Mouse (Mus musculus) megakaryocyte-erythroid progenitor cell, adult 5-6 weeks (primary cell): ENCODE measurements around the gene Klk5. TPM values are rescaled to one million over a fixed set of nuclear protein-coding genes. Genes with fewer than 3 reads are reported as not detected.

Experiments
- ATAC-seq: replicated peaks from 2 replicates; pipeline ENCODE4 v1.8.0; 2016; ENCODE audit warnings: mild to moderate bottlenecking, inconsistent platforms; ENCODE audit not compliant: severe bottlenecking, poor library complexity, low FRiP score, low TSS enrichment
- total RNA-seq, 2 experiments: library from RNA; stranded (forward) in 1 of 2; stranded (reverse) in 1 of 2; fragments of 200-1000, 215-1000 nt in 1 of 2; fragments of >200 nt in 1 of 2; fragmentation: Nextera tagmentation in 1 of 2; gene quantifications; 2 replicates each; pipeline ENCODE4 v1.2.3; 2014 to 2017

Klk5 gene
- total RNA-seq, 2 experiments from 2014 or later = not detected

- no peak for ATAC-seq
Observed at GRCm38 (mm10) chr7:43873674-43874073, 31.9 kb downstream of the Klk5 start.

DNA sequence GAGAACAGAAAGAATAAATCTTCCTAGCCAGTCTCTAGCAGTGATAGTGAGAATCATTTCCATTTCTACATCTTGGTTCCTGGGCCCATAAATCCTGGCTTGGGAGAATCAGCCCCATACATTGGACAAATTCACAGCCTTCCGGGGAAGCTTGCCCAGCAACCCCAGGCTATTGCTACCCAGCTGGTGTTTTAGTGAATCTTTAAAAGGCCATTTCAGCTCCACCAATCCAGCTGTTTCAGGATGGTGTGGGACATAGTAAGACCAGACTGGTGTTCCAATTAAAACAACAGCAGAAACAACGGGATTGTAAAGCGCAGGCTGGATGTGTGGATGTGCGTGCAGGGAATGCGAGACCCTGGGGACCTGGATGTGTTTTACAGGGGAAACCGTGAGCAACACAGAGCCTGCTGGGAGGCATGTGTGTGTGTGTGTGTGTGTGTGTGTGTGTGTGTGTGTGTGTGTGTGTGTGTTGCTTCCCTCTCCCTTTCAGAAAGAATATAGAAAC is 33.2 kb downstream of the Klk5 start:
- ATAC-seq = no peak

GRCm38 (mm10) chr7:43876444-43876843 is 34.7 kb downstream of the Klk5 start:
- no peak for ATAC-seq

- ATAC-seq = no peak
Observed at GRCm38 (mm10) chr7:43878281-43878680, 36.5 kb downstream of the Klk5 start.

DNA sequence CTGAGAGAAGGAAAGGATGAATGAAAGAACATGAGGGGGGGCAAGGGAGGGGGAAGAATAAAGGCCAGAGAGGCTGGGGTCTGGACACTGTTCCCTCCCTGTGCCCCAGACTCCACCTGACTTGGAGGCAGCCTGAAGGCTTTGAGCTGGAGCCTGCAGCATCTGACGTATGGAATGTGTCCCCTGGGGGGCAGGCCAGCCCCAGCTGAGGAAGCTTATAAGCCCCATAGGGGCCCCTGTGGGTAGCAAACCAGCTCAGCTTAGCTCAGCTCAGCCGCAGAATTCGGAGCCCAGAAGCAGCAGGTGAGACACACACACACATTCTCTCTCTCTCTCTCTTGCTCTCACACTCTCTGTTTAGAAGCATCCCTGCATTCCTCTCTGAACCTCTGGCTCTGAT is 39.1 kb downstream of the Klk5 start, which contains the start of gene Klk4:
Gene Klk4, plus strand, starts transcription at position 249 of the 400 bp plus-strand sequence.
- no peak for ATAC-seq

DNA sequence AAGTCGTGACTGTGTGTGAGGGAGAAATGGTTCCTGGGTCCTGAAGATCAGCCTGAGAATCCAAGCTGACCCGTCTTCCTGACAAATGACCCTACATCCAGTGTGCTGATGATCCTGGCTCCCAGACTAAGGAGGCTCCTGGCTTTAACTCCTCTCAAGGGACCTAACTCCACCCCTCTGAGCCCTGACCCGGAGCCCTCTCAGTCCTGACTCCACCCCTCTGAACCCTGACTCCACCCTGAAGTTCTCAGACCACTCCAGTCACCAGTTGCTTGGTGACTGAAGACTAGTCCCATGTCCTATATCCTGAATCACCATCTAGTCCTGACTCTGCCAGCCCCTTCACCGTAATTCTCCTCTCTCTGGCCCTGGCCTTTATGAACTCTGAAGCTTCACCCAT is 40.6 kb downstream of the Klk5 start:
- ATAC-seq = no peak

DNA sequence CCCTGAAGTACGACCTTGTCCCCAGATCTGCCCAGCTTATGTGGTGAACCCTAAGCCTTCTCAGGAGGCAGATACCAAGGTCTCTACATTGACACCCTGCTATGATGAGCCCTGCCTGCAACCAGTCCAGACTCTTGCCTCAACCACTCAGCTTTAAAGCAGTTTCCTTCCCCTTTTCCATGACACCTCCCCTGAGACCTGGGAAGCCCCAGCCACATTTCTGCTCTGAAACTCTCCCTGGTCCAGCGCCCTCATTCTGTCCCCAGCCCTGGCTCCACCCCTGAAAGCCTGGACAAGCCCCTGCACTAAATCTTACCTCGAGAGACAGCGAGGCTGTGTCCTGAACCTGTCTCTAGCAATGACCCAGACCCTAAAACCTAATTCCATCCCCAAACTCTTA is 41.0 kb downstream of the Klk5 start:
- no peak for ATAC-seq

GRCm38 (mm10) chr7:43883547-43883946 is 41.8 kb downstream of the Klk5 start:
- 0 out of 2 replicates have a peak, but pooled peaks have one; percentile 65 for ATAC-seq

DNA sequence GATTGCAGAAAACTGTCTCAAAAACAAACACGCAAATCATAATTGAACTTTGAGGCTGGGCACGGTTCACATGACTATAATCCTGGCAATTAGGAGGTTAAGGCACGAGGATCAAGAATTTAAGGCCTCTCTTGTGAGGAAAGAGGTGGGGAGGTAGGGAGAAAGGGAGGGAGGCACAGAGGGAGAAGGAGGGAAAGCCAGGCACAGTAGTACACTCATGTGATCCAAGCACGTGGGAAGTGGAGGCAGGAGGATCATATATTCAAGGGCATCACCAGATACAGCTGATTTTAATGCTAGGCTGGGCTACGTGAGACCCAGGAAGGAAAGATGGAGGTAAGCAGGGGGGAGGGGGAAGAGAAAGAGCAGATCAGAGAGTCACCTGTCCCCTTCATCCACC is 49.6 kb downstream of the Klk5 start:
- ATAC-seq = no peak

DNA sequence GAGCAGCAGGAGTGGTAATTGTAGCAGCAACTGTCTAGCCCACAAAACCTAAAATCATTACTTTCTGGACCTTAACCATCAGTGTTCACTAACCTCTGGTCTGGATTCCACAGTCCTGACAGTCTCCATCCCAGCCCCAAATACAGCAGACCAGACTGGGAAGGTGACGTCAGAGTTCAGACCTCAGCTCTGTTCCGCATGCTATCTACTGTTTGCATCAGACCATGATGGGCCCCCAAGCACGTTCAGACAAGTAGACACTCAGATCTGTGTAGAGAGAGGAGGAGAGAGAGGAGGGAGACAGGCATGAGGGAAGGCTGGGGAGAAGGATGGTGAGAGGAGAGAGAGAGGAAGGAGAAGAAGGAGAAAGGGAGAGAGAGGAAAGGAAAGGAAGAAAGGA is 50.0 kb downstream of the Klk5 start:
- ATAC-seq = no peak

GRCm38 (mm10) chr7:43894836-43895235 is 53.1 kb downstream of the Klk5 start:
- ATAC-seq = peak; percentile 81

Other genes with a start within 250 kb of the Klk5 start
- not detected in 2 replicates for gene Zfp819, start 234.8 kb upstream of the Klk5 start, total RNA-seq (2014; fragmentation: Nextera tagmentation)
- not detected in 2 replicates for gene Zfp819, start 234.8 kb upstream of the Klk5 start, total RNA-seq (2017)
- not detected in 2 replicates for gene Ceacam18, start 207.3 kb upstream of the Klk5 start, total RNA-seq (2014; fragmentation: Nextera tagmentation)
- not detected in 2 replicates for gene Ceacam18, start 207.3 kb upstream of the Klk5 start, total RNA-seq (2017)
- gene Siglece, start 181.8 kb upstream of the Klk5 start, total RNA-seq (2014; fragmentation: Nextera tagmentation) = 0.84 TPM in 1 of 2 replicates, not detected in the other
- gene Siglece, start 181.8 kb upstream of the Klk5 start, total RNA-seq (2017) = 2.2 TPM in 1 of 2 replicates, not detected in the other
- gene Ctu1, start 170.0 kb upstream of the Klk5 start, total RNA-seq (2014; fragmentation: Nextera tagmentation) = 8.6 and 13.2 TPM in 2 replicates
- 5.3 and 8.8 TPM in 2 replicates for gene Ctu1, start 170.0 kb upstream of the Klk5 start, total RNA-seq (2017)
- not detected in 2 replicates for gene Klk14, start 151.6 kb upstream of the Klk5 start, total RNA-seq (2014; fragmentation: Nextera tagmentation)
- gene Klk14, start 151.6 kb upstream of the Klk5 start, total RNA-seq (2017) = not detected in 2 replicates
- not detected in 2 replicates for gene Klk13, start 129.4 kb upstream of the Klk5 start, total RNA-seq (2014; fragmentation: Nextera tagmentation)
- not detected in 2 replicates for gene Klk13, start 129.4 kb upstream of the Klk5 start, total RNA-seq (2017)
- gene Klk12, start 73.1 kb upstream of the Klk5 start, total RNA-seq (2014; fragmentation: Nextera tagmentation) = not detected in 2 replicates
- gene Klk12, start 73.1 kb upstream of the Klk5 start, total RNA-seq (2017) = not detected in 2 replicates
- not detected in 2 replicates for gene Klk11, start 67.4 kb upstream of the Klk5 start, total RNA-seq (2014; fragmentation: Nextera tagmentation)
- not detected in 2 replicates for gene Klk11, start 67.4 kb upstream of the Klk5 start, total RNA-seq (2017)
- gene Klk10, start 60.9 kb upstream of the Klk5 start, total RNA-seq (2014; fragmentation: Nextera tagmentation) = not detected in 2 replicates
- not detected in 2 replicates for gene Klk10, start 60.9 kb upstream of the Klk5 start, total RNA-seq (2017)
- not detected in 2 replicates for gene Klk9, start 50.1 kb upstream of the Klk5 start, total RNA-seq (2014; fragmentation: Nextera tagmentation)
- not detected in 2 replicates for gene Klk9, start 50.1 kb upstream of the Klk5 start, total RNA-seq (2017)
- gene Klk8, start 44.4 kb upstream of the Klk5 start, total RNA-seq (2014; fragmentation: Nextera tagmentation) = 4.7 and 9.3 TPM in 2 replicates
- gene Klk8, start 44.4 kb upstream of the Klk5 start, total RNA-seq (2017) = 2.4 and 6.9 TPM in 2 replicates
- not detected in 2 replicates for gene Klk7, start 30.7 kb upstream of the Klk5 start, total RNA-seq (2014; fragmentation: Nextera tagmentation)
- gene Klk7, start 30.7 kb upstream of the Klk5 start, total RNA-seq (2017) = not detected in 2 replicates
- not detected in 2 replicates for gene Klk6, start 17.5 kb upstream of the Klk5 start, total RNA-seq (2014; fragmentation: Nextera tagmentation)
- gene Klk6, start 17.5 kb upstream of the Klk5 start, total RNA-seq (2017) = not detected in 2 replicates
- gene Klk4, start 39.2 kb downstream of the Klk5 start, total RNA-seq (2014; fragmentation: Nextera tagmentation) = not detected in 2 replicates
- not detected in 2 replicates for gene Klk4, start 39.2 kb downstream of the Klk5 start, total RNA-seq (2017)
- not detected in 2 replicates for gene Klk15, start 91.8 kb downstream of the Klk5 start, total RNA-seq (2014; fragmentation: Nextera tagmentation)
- not detected in 2 replicates for gene Klk15, start 91.8 kb downstream of the Klk5 start, total RNA-seq (2017)
- not detected in 2 replicates for gene Klk1b8, start 108.7 kb downstream of the Klk5 start, total RNA-seq (2014; fragmentation: Nextera tagmentation)
- not detected in 2 replicates for gene Klk1b8, start 108.7 kb downstream of the Klk5 start, total RNA-seq (2017)
- gene Klk1b1, start 124.8 kb downstream of the Klk5 start, total RNA-seq (2014; fragmentation: Nextera tagmentation) = not detected in 2 replicates
- gene Klk1b1, start 124.8 kb downstream of the Klk5 start, total RNA-seq (2017) = not detected in 2 replicates
- not detected in 2 replicates for gene Klk1b9, start 134.1 kb downstream of the Klk5 start, total RNA-seq (2014; fragmentation: Nextera tagmentation)
- gene Klk1b9, start 134.1 kb downstream of the Klk5 start, total RNA-seq (2017) = not detected in 2 replicates
- gene Klk1b11, start 153.9 kb downstream of the Klk5 start, total RNA-seq (2014; fragmentation: Nextera tagmentation) = not detected in 2 replicates
- not detected in 2 replicates for gene Klk1b11, start 153.9 kb downstream of the Klk5 start, total RNA-seq (2017)
- gene Klk1b26, start 170.2 kb downstream of the Klk5 start, total RNA-seq (2014; fragmentation: Nextera tagmentation) = not detected in 2 replicates
- gene Klk1b26, start 170.2 kb downstream of the Klk5 start, total RNA-seq (2017) = not detected in 2 replicates
- gene Klk1b27, start 210.3 kb downstream of the Klk5 start, total RNA-seq (2014; fragmentation: Nextera tagmentation) = not detected in 2 replicates
- gene Klk1b27, start 210.3 kb downstream of the Klk5 start, total RNA-seq (2017) = not detected in 2 replicates